Mouse (Mus musculus) T-helper 17 cell (primary cell): ENCODE results near the gene Babam2.
"Not testable (repeated sequence)": the region's sequence is repeated elsewhere in the genome, so short reads cannot be mapped to it uniquely, and the experiment has no call there.

ENCODE experiments used
- in situ Hi-C, 2 experiments: fragments of 300-600 bp; cut with MboI, MseI; formaldehyde crosslinking; loops; 1 replicate in 1 of 2; 2 replicates in 1 of 2; pipeline ENCODE4 v1.15.1; 2025; ENCODE audit warnings: high pct_unique_total_duplicates in 2 of 2

The Babam2 gene

DNA sequence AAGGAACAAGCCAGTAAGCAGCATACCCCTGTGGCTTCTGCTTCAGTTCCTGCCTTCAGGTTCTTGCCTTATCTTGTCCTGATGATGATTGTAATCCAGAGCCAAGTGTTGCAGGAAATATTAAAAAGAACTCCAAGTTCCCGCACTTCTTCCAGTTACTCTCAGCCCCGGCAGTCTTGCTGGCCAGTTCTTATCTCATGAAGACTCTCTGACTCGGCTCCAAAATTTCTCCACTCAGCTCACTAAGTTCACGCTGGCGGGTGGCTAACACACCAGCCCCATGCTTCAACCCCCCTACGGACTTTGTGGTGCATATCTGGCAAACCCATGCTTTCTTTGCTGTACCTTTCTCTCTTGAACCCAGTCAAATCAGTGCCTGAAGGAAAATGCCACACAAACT lies 77.5 kb downstream of the Babam2 start:
- in situ Hi-C loops = no loop called here

DNA sequence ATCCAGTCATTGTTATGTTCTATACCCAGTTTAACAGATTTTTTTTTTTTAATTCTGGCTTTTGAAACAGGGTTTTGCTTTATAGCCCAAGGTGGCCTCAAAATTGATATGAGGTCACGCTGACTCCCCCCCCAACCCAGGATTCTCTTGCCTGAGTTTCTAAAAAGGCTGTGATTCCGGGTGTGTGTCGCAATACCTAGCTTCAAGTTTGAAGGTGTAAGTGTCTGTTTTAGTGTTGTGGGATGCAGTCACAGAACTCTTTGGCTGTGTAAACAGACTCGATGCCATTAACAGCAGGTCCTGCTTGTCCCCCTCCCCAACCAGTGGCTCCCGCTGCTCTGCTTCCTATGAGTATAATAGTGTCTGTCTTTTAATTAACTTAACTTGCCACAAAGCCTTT lies 84.1 kb downstream of the Babam2 start:
- in situ Hi-C loops = no loop called here

DNA sequence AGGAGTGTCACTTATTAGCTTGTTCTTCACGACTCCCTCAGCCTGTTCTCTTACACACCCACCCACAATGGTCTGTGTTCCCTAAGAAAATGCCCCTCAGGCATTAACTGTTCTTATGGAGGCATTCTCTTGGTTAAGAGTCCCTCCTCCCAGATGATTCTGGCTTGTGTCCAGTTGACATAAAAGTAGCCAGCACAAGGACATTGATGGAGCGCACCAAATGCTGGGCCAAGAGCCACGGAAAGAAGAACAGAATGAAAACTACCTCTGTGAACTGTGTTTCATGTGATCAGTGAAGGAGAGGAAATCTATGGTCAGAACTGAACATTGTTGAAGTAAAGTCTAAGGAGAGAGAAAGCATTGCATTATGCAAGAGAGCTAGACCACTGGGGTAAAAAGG lies 89.7 kb downstream of the Babam2 start:
- in situ Hi-C loops = no loop called here

DNA sequence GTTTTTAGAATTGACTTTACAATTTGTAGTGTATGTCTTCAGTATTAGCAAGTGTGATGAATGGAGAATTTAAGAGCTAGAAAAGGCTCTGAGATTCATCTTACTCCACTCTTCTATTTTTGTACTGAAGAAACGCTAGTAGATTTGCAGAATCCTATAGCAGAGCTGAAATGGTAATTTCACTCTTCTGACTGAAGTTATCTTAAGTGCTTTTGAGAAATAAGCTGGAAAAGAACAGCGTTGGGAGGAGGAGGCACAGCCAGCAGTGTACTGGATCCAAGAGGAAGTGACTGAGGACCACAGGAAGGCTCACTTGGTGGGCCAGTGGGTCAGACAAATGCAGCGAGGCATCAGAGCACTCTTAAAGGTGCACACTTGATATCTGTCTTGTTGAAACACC lies 90.1 kb downstream of the Babam2 start:
- in situ Hi-C loops = no loop called here

DNA sequence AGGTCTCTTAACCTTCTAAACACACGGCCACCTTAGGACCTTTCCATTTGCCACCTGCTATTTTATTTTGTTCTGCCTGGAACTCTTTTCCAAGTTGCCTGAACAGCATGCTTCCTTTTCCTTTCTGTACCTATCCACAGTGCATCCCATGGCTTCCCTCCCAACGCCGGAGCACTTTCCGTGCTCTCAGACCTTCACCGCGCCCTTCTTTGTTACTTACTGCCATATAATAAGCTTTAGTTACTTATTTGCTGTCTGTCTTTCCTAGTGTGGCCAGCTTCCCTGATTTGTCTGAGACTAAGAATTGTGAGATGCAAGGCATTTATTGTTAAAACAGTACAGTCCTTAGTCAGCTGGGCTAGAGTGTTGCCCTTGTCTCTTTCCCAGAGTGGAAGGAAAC lies 94.9 kb downstream of the Babam2 start:
- in situ Hi-C loops = no loop called here

DNA sequence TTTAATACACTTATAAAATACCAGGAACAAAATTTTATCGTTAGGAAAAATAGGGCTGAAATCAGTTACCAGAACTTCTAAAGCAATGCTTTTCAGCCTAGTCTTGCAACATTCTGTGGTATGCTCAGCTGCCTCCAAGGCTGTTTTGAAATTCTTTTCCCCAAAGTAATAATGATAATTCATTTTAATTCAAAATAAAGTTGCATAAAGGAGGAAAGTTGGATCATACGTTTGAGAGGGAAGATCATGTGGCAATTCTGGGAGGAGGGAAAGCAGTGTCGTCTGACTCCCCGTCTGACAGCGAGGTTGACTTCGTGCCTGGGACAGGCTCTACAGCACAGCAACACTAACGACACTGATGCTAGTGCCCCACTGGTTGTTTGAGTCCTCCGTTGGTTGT lies 95.4 kb downstream of the Babam2 start:
- in situ Hi-C loops = no loop called here

DNA sequence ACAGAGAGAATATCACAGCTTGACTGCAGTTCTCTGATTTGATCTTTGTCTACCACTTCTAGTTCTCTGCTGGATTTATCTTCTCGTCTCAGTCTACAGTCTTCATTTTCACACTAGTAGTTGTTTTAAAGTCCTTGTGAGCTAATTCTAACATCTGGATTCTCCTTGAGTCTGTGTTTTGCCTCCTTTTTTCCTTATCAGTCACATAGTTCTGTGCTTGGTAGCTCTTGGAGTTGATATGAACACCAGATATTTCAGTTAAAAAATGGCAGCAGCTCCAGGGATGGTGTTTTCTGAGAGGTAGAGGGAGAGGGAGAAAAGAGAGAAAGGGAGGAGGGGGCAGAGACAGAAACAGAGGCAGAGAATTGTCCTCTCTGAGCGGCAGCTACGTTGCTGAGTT lies 97.9 kb downstream of the Babam2 start:
- in situ Hi-C loops = no loop called here

DNA sequence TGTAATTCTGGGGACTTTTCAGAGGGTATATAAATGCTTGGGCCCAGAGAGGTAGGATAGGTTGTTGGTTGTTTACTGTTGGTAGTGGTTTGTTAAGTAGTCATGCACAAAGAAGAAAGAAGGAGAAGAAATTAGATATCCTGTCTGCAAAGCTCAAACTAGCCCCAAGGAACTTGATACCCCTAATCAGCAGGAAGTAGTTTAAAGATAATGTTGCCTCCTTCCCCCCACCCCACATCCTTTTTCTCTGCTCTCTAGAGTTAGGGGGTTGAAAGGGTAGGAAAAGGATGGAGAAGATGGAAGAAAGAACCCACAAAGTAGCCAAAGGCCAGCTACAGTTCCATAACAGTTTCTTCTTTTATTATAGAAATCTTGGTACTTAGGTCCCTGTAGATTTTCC lies 99.5 kb downstream of the Babam2 start:
- in situ Hi-C loops = no loop called here

DNA sequence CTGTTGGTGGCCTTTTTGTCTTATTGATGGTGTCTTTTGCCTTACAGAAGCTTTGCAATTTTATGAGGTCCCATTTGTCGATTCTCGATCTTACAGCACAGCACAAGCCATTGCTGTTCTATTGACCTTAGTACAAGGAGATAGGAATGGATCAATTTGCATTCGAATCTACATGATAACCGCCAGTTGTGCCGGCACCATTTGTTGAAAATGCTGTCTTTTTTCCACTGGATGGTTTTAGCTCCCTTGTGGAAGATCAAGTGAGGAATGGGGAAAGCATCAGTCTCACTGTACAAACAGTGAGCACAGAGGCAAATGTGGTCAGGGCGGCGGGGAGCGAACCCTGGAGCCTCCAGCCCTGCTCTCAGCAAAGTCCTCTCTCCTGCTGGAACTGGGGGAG lies 106.7 kb downstream of the Babam2 start:
- in situ Hi-C loops = not testable (repeated sequence)

DNA sequence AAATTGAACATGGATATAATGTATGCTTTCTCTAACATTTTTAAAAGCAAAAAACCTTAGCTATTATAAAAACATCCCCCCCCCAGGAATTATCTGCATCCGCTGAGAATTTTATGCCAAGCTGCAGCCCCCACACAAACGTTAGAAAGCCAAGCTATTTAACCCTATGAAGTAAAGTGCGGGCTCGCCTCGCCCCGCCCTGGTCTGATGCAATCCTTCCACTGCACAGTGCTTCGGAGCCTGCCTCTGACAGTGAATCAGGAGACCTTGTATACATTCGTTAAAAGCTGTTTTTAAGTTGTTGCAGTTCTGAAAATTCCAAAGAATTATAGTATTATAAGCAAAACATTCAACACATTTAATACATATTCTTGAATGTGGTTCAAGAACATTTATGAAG lies 107.3 kb downstream of the Babam2 start:
- in situ Hi-C loops = no loop called here

DNA sequence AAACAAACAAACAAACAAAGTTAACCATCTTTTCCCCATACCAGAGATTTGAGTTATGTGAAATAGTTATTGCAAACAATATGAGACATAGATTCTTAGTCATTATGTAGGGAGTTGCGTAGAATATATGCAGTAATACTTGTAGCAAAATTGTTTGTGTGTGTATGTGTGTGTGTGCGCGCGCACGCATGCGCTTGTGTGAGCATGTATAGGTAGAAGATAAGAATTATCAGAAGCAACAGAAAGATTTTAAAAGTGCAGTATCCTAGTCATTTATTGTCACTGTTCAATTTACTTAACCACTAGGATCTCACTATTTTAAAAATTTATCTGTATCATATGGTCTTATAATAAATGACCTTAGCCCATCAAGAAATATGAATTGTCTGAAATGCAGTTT lies 109.8 kb downstream of the Babam2 start:
- in situ Hi-C loops = no loop called here

DNA sequence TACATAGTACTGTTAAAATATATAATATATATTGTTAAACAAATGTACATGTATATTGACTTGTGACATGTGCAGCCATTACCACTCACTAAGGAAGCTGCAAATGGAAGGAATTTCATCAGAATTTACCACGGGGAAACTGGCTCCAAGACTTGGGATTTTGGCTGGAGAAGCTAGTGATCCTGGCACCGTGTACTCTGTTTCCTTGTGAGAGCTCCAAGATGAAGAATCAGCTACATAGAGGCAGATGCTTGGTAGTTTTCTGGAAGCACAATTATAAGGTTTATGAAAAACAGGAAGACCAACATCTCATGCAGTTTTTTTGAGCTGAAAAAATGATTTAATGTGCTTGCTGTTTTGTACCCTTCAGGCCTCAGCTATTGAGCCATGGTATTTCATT lies 110.8 kb downstream of the Babam2 start:
- in situ Hi-C loops = no loop called here

DNA sequence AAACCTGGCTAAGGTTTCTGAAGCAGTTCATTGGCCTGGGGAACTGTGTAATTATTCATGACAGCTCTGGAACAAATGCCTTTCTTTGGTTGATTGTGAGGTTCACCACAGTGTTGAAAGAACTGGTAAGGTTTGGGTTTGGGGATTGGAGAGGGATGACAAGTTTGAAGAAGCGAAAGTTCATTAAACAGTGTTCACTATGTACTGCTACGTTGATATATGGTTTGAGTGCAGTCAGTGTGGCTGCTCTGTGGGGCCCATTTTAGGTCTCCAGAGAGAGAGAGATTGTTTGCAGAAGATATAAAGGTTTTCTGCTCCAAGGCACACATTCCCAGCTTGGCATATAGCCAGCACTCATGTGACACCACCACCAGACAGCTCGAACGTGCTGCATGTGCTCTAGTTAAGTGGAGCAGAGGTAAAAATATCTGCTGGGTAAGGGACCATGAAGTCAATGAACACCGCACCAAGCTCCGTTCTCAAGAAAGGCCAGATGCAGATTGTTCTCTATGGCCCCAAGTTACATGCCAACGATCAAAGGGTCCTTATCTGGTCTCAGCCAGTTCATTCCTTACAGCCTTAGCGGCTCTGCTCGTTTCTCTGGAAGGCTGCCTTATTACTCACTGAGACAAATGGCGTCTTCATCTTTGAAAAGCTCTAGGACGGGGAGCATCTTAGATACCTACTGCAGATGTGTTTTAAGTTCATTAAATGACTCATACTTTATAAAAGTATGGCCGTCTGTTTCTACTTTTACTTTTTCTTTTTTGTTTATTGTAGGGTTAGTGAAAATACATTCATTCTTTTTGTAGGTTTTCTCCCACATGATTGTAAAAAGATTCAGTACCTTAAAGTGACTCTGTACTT lies 113.5 kb downstream of the Babam2 start:
- in situ Hi-C loops = loop anchor here in 1 of 2 experiments (10.0 kb wide), 1 partner anchor 604 kb away; no protein-coding TSS in a partner anchor

DNA sequence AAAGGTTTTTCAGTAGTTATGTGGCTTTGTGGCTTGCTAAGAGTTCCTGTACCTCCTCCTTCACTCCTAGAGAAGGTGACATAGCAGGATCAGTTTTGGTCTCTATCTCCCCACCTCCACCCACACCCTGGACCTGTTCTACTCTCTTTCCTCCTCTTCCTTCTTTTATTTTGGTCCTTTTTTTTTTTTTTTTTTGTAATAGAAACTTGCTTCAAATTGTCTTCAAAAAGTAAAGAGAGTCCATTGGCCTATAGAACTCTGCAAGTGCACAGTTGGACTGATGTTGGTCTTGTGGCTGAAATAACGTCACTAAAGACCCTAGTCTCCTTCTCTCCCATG lies 114.1 kb downstream of the Babam2 start:
- in situ Hi-C loops = loop anchor here in 1 of 2 experiments (10.0 kb wide), 1 partner anchor 603 kb away; no protein-coding TSS in a partner anchor

DNA sequence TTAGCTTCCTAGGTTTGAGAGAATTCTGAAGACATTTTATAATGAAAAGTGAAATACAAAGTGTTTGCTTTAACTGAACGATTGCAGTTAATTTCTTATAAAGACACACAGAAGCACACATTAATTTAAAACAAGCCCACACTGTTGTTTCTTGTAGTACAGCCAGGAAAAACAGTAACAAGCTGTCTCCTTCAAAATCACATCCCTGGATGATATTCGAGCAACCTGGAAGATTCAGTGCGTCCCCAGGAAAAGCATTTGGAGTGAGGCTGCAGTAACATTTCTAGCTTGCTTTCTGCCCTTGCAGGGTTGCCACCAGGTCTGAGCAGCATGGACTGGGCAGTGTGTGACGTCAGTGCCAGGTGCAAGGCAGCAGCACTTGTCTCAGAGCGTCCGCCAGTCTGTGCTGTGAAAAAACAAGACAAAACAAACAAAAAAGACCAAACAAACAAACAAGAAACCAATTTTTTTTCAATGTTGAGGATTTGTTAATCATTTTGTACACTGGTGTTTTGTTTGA lies 115.7 kb downstream of the Babam2 start:
- in situ Hi-C loops = loop anchor here in 1 of 2 experiments (10.0 kb wide), 1 partner anchor 602 kb away; no protein-coding TSS in a partner anchor

DNA sequence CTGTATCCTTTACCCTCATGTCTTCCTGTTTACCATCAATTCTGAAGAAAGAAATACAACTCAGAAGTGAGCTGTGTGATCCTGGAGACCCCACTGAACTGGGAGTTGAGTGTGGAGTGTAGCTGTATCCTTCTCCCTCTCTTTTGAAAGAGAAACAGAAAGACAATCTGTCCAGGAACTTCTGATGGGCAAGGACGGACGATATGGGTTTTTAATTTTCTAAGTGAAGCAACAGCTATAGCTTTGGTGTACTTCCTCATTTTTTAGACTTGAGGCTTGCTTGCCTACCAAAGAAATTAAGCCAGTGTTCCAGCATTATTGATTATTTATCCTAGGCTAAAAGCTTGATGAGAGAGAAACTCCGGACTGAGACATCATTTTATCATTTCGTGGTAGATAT lies 116.6 kb downstream of the Babam2 start:
- in situ Hi-C loops = loop anchor here in 1 of 2 experiments (10.0 kb wide), 1 partner anchor 601 kb away; no protein-coding TSS in a partner anchor

DNA sequence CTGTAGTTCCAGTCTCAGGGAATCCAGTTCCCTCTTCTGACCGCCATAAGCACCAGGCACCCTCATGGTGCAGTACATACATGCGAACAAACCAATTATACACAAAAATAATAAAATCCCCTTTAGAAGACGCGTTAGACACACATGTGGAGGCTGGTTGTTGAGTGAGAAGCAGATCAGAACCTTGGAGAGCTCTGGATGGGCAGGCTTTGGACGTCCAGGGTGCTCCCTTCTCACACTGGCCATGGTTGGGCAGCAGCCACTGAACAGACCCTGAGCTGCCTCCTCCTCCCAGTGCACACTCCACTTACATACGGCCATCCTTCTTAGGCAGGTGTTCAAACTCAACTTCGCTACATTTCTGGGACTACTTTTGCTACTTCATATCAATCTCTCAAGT lies 117.6 kb downstream of the Babam2 start:
- in situ Hi-C loops = loop anchor here (5.0 to 10.0 kb wide), 2 partner anchors 82 to 600 kb away; no protein-coding TSS in a partner anchor

DNA sequence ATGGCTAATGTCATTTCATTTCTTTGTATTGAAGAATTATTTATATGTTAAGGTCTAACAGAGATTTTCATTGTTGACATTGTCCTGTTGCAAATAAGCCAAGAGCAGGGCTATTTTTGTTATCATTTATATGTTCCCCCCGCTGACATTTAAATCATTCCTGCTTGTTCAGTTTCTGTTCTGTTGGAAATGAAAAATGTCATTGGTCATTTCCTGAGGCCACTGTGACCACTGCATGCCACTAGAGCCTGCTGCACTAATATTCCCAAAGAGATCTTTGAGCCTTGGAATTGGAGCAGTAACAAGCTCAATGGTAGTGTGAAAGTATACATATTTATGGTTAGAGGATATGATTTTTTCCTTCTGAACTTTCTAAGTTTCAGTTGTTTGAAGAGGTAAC lies 118.6 kb downstream of the Babam2 start:
- in situ Hi-C loops = loop anchor here (5.0 to 10.0 kb wide), 2 partner anchors 81 to 599 kb away; no protein-coding TSS in a partner anchor

DNA sequence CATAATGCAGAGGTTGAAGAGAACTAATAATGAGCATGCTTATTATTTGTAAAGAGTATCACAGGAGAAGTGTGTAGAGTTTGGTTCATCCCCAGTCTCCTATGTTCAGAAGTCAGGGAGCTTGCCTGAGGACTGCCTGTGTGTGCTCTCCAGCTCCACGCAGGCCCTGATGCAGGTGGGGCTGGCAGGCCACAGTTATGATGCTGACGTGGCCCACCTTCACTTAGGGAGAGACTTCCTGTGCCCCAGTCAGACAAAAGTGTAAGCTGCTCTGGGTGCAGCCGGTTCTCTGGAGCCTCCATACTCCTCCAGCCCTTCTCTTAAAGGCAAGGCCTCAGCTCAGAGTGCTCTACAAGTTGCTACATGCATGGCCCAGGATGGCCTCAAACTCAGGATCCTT lies 123.3 kb downstream of the Babam2 start:
- in situ Hi-C loops = no loop called here

DNA sequence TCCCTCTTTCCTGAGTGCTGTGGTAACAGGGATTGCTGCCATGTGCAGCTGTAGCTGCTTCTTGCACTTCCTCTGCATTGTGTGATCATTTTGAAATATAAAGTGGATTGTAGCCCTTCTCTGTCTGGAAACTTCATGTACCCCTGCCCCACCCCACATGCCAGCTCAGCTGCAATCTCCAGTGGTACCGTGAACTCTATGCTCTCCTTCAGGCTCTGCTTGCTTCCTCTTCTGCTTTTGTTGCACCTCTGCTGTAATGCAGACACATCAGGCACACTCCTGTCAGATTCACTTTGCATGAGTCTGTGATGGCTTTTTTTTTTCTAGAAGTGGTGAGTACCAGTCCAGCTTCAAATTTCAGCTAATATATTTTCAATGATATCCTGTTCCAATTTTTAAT lies 123.7 kb downstream of the Babam2 start:
- in situ Hi-C loops = no loop called here

DNA sequence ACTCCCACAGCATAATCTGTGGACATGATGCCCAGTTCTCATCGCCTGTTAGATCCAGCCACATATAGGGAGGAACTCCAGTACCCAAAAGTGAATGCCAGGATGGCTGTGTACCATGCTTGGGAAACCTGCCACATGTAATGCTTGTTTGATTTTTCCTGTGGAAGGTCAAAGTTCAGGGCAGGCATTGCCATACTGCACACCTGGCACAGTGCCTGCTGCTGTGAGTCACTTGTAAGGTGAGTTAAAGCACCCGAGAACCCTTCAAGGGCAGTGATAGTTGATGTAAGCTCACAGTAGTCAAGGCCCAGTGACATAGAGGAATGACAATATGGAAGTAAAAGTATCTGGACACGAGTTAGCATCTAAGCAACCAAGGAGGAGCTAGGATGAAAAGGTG lies 126.2 kb downstream of the Babam2 start:
- in situ Hi-C loops = no loop called here

DNA sequence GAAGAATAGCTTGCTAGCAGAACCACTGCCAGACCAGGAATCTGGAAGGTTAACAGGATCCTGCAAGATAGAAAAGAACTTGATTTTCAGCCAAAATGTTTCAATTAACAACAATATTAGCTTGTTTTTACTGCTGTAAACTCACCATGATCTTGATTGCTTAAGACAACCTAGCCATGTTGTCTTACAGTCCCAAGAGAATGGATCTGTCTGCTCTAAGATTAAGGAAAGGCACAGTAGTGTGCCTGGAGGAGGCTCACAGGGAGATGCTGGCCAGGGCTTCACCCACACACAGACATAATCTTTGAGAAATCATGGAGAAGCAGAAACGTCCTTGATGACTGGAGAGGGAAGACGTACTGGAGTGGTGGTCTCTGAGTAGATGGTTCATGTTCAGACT lies 126.6 kb downstream of the Babam2 start:
- in situ Hi-C loops = no loop called here

DNA sequence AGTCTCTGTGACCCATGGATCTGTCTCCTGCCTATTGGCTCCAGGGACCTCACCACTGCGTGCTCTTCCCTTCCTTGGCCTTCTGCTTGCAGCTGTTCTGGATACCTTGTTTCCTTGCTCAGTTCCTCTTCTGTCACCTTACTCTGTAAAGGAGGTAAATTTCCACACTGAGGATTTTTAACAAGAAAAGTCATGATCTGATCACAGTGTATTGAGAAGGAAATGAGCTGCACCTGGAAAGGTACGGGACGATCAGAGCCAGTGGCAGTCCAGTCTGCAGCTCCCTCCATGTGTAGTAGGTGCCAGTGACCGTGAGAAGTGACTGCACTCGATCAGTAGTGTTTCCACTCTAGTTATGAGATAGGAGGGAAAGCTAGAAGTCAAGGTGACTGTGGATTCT lies 129.8 kb downstream of the Babam2 start:
- in situ Hi-C loops = no loop called here
